In genomic region chr12:97978178-97978651, GRCm38 (mm10) we compare ENCODE assay signal across 16 mouse cellular contexts.
A peak's percentile ranks its signal among the peaks of the same experiment; 100 is the strongest.
DNase-seq lines count a peak whose midpoint lies in the region; ATAC-seq lines count a peak whose summit lies in the region.
"Had no signal": no experiment of that assay in that cellular context is flagged by ENCODE, and none has a peak within 500 bp of the region (broad histone marks: within the 10 kb centered on the region; RNA-seq: fewer than 3 reads in every experiment).

No protein-coding gene starts in this region.

- DNase-seq in embryo, embryonic 10.5 days (ENCODE audit: low spot score), result peak; percentile 12
- DNase-seq in embryo, embryonic 9.5 days (ENCODE audit: extremely low spot score), result no peak
- DNase-seq in ZHBTc4 (ENCODE audit: low read depth, low spot score), result peak; percentile 4
- no peak for DNase-seq in forebrain, embryonic 11.5 days (ENCODE audit: low spot score)
- DNase-seq in urinary bladder, postnatal 10 days (ENCODE audit: low spot score), result no peak
- no peak for DNase-seq in gastrocnemius, postnatal 10 days
- no peak for DNase-seq in heart, embryonic 10.5 days (ENCODE audit: low spot score)
- DNase-seq: kidney, adult 9 months; lung, adult 2 months; right cerebral cortex, postnatal 4 days; thymus, adult 18-20 months had no signal

- no peaks in the 10 kb centered on the region for H3K4me1 ChIP-seq in forebrain, embryonic 11.5 days (replicated peaks; ENCODE audit: control insufficient read depth, insufficient read depth, low read length)
- H3K4me1 ChIP-seq in midbrain, embryonic 13.5 days (replicated peaks), result peaks cover 16% of the 10 kb centered on the region
- H3K4me1 ChIP-seq in heart, embryonic 10.5 days, result no peaks in the 10 kb centered on the region
- H3K4me1 ChIP-seq: heart, embryonic 13.5 days; limb, embryonic 15.5 days had no signal

- H3K27ac ChIP-seq in forebrain, embryonic 11.5 days (ENCODE audit: low read depth, low read length), result no peak overlapping the region
- H3K27ac ChIP-seq in midbrain, embryonic 13.5 days, result no peak overlapping the region
- H3K27ac ChIP-seq in heart, embryonic 10.5 days, result no peak overlapping the region
- H3K27ac ChIP-seq: heart, embryonic 13.5 days; limb, embryonic 15.5 days had no signal

- no peaks in the 10 kb centered on the region for H3K36me3 ChIP-seq in forebrain, embryonic 11.5 days (ENCODE audit: control insufficient read depth, insufficient read depth, low read length)
- H3K36me3 ChIP-seq in midbrain, embryonic 13.5 days, result no peaks in the 10 kb centered on the region
- H3K36me3 ChIP-seq in heart, embryonic 10.5 days, result no peaks in the 10 kb centered on the region
- H3K36me3 ChIP-seq: G1E; heart, embryonic 13.5 days; limb, embryonic 15.5 days had no signal

- no peak overlapping the region for H3K4me2 ChIP-seq in forebrain, embryonic 11.5 days (ENCODE audit: low read depth, low read length, severe bottlenecking)
- H3K4me2 ChIP-seq in midbrain, embryonic 13.5 days (replicated peaks), result no peak overlapping the region
- H3K4me2 ChIP-seq: heart, embryonic 13.5 days; limb, embryonic 15.5 days had no signal

- H3K4me3 ChIP-seq in forebrain, embryonic 11.5 days (ENCODE audit: low read depth, low read length), result no peak overlapping the region
- no peak overlapping the region for H3K4me3 ChIP-seq in midbrain, embryonic 13.5 days (replicated peaks)
- no peak overlapping the region for H3K4me3 ChIP-seq in heart, embryonic 10.5 days
- H3K4me3 ChIP-seq: heart, embryonic 13.5 days; limb, embryonic 15.5 days had no signal

- no peaks in the 10 kb centered on the region for H3K27me3 ChIP-seq in forebrain, embryonic 11.5 days (ENCODE audit: control insufficient read depth, insufficient read depth, low read length)
- 0 out of 2 replicates have a peak, but pooled peaks cover 7% of the 10 kb centered on the region for H3K27me3 ChIP-seq in midbrain, embryonic 13.5 days
- H3K27me3 ChIP-seq in heart, embryonic 10.5 days (ENCODE audit: insufficient read depth, poor library complexity, severe bottlenecking), result no peaks in the 10 kb centered on the region
- H3K27me3 ChIP-seq: heart, embryonic 13.5 days; limb, embryonic 15.5 days had no signal

- H3K9me3 ChIP-seq in forebrain, embryonic 11.5 days (ENCODE audit: control insufficient read depth, low read length), result no peaks in the 10 kb centered on the region
- H3K9me3 ChIP-seq in midbrain, embryonic 13.5 days, result no peaks in the 10 kb centered on the region
- H3K9me3 ChIP-seq in heart, embryonic 10.5 days, result no peaks in the 10 kb centered on the region
- H3K9me3 ChIP-seq: heart, embryonic 13.5 days; limb, embryonic 15.5 days had no signal

- 37% methylated on average over 8 of the region's 8 CpGs for WGBS in forebrain, embryonic 11.5 days
- WGBS in midbrain, embryonic 13.5 days, result 33% methylated on average over 8 of the region's 8 CpGs
- WGBS in heart, embryonic 10.5 days, result 81% methylated on average over 8 of the region's 8 CpGs

- peak; percentile 84 for ATAC-seq in forebrain, embryonic 11.5 days (replicated peaks; ENCODE audit: low FRiP score)
- peak; percentile 77 for ATAC-seq in midbrain, embryonic 13.5 days
- ATAC-seq: activated CD4-positive, CD25-positive, alpha-beta regulatory T cell, adult 4 months had no signal

- no peak overlapping the region for H3K9ac ChIP-seq in forebrain, embryonic 11.5 days (ENCODE audit: low read length)
- H3K9ac ChIP-seq in midbrain, embryonic 13.5 days (replicated peaks), result no peak overlapping the region
- H3K9ac ChIP-seq: heart, embryonic 13.5 days; limb, embryonic 15.5 days had no signal

Comparison
In these comparisons a context has a peak if more than half of its experiments do, and no peak if none do; other contexts are left out.
1. DNase-seq: peak in embryo, embryonic 10.5 days (single experiment) and ZHBTc4 (single experiment); none in embryo, embryonic 9.5 days (single experiment), forebrain, embryonic 11.5 days (single experiment), urinary bladder, postnatal 10 days (single experiment), gastrocnemius, postnatal 10 days (single experiment) and heart, embryonic 10.5 days (single experiment).